Mouse (Mus musculus): Measurements from ENCODE around the gene Olfr617. TPM values are rescaled to one million over a fixed set of nuclear protein-coding genes. Genes with fewer than 3 reads are reported as not detected.

Olfr617 gene
- polyA plus RNA-seq, 1 experiment from 2014 or later, result not detected

Small RNAs within 50 kb of the gene (microRNA-seq; reads per million reads assigned to microRNA genes)
- not detected for gene Gm26506

Other genes starting within 250 kb of the Olfr617 start
- not detected in 2 replicates for gene Olfr598, start 249.5 kb upstream of the Olfr617 start, polyA plus RNA-seq (2015; fragmentation: Nextera tagmentation; extraction: Ambion mirVana)
- not detected in 2 replicates for gene Olfr599, start 237.1 kb upstream of the Olfr617 start, polyA plus RNA-seq (2015; fragmentation: Nextera tagmentation; extraction: Ambion mirVana)
- not detected in 2 replicates for gene Olfr600, start 223.4 kb upstream of the Olfr617 start, polyA plus RNA-seq (2015; fragmentation: Nextera tagmentation; extraction: Ambion mirVana)
- gene Olfr601, start 210.4 kb upstream of the Olfr617 start, polyA plus RNA-seq (2015; fragmentation: Nextera tagmentation; extraction: Ambion mirVana), result not detected in 2 replicates
- gene Olfr603, start 186.9 kb upstream of the Olfr617 start, polyA plus RNA-seq (2015; fragmentation: Nextera tagmentation; extraction: Ambion mirVana), result not detected in 2 replicates
- gene Usp17lc, start 158.0 kb upstream of the Olfr617 start, polyA plus RNA-seq (2015; fragmentation: Nextera tagmentation; extraction: Ambion mirVana), result not detected in 2 replicates
- not detected in 2 replicates for gene Olfr605, start 127.6 kb upstream of the Olfr617 start, polyA plus RNA-seq (2015; fragmentation: Nextera tagmentation; extraction: Ambion mirVana)
- not detected in 2 replicates for gene Olfr606, start 124.0 kb upstream of the Olfr617 start, polyA plus RNA-seq (2015; fragmentation: Nextera tagmentation; extraction: Ambion mirVana)
- not detected in 2 replicates for gene Olfr607, start 108.9 kb upstream of the Olfr617 start, polyA plus RNA-seq (2015; fragmentation: Nextera tagmentation; extraction: Ambion mirVana)
- gene Olfr608, start 103.2 kb upstream of the Olfr617 start, polyA plus RNA-seq (2015; fragmentation: Nextera tagmentation; extraction: Ambion mirVana), result not detected in 2 replicates
- gene Olfr609, start 75.0 kb upstream of the Olfr617 start, polyA plus RNA-seq (2015; fragmentation: Nextera tagmentation; extraction: Ambion mirVana), result not detected in 2 replicates
- not detected in 2 replicates for gene Olfr610, start 60.9 kb upstream of the Olfr617 start, polyA plus RNA-seq (2015; fragmentation: Nextera tagmentation; extraction: Ambion mirVana)
- not detected in 2 replicates for gene Olfr611, start 52.2 kb upstream of the Olfr617 start, polyA plus RNA-seq (2015; fragmentation: Nextera tagmentation; extraction: Ambion mirVana)
- gene Olfr612, start 30.3 kb upstream of the Olfr617 start, polyA plus RNA-seq (2015; fragmentation: Nextera tagmentation; extraction: Ambion mirVana), result not detected in 2 replicates
- not detected in 2 replicates for gene Olfr613, start 25.0 kb upstream of the Olfr617 start, polyA plus RNA-seq (2015; fragmentation: Nextera tagmentation; extraction: Ambion mirVana)
- not detected in 2 replicates for gene Olfr615, start 17.0 kb upstream of the Olfr617 start, polyA plus RNA-seq (2015; fragmentation: Nextera tagmentation; extraction: Ambion mirVana)
- gene Olfr616, start 3.9 kb upstream of the Olfr617 start, polyA plus RNA-seq (2015; fragmentation: Nextera tagmentation; extraction: Ambion mirVana), result not detected in 2 replicates
- gene Olfr618, start 17.0 kb downstream of the Olfr617 start, polyA plus RNA-seq (2015; fragmentation: Nextera tagmentation; extraction: Ambion mirVana), result not detected in 2 replicates
- not detected in 2 replicates for gene Olfr619, start 27.5 kb downstream of the Olfr617 start, polyA plus RNA-seq (2015; fragmentation: Nextera tagmentation; extraction: Ambion mirVana)
- gene Olfr620, start 39.5 kb downstream of the Olfr617 start, polyA plus RNA-seq (2015; fragmentation: Nextera tagmentation; extraction: Ambion mirVana), result not detected in 2 replicates
- not detected in 2 replicates for gene Olfr622, start 69.6 kb downstream of the Olfr617 start, polyA plus RNA-seq (2015; fragmentation: Nextera tagmentation; extraction: Ambion mirVana)
- gene Olfr623, start 90.6 kb downstream of the Olfr617 start, polyA plus RNA-seq (2015; fragmentation: Nextera tagmentation; extraction: Ambion mirVana), result not detected in 2 replicates
- not detected in 2 replicates for gene Olfr624, start 98.1 kb downstream of the Olfr617 start, polyA plus RNA-seq (2015; fragmentation: Nextera tagmentation; extraction: Ambion mirVana)
- gene Olfr625-ps1, start 109.7 kb downstream of the Olfr617 start, polyA plus RNA-seq (2015; fragmentation: Nextera tagmentation; extraction: Ambion mirVana), result not detected in 2 replicates
- gene Olfr243, start 141.6 kb downstream of the Olfr617 start, polyA plus RNA-seq (2015; fragmentation: Nextera tagmentation; extraction: Ambion mirVana), result not detected in 2 replicates
- gene Olfr628, start 157.3 kb downstream of the Olfr617 start, polyA plus RNA-seq (2015; fragmentation: Nextera tagmentation; extraction: Ambion mirVana), result not detected in 2 replicates
- not detected in 2 replicates for gene Olfr629, start 171.9 kb downstream of the Olfr617 start, polyA plus RNA-seq (2015; fragmentation: Nextera tagmentation; extraction: Ambion mirVana)
- not detected in 2 replicates for gene Olfr630, start 184.3 kb downstream of the Olfr617 start, polyA plus RNA-seq (2015; fragmentation: Nextera tagmentation; extraction: Ambion mirVana)
- not detected in 2 replicates for gene Olfr69, start 198.5 kb downstream of the Olfr617 start, polyA plus RNA-seq (2015; fragmentation: Nextera tagmentation; extraction: Ambion mirVana)
- not detected in 2 replicates for gene Olfr68, start 206.6 kb downstream of the Olfr617 start, polyA plus RNA-seq (2015; fragmentation: Nextera tagmentation; extraction: Ambion mirVana)
- gene Olfr67, start 218.8 kb downstream of the Olfr617 start, polyA plus RNA-seq (2015; fragmentation: Nextera tagmentation; extraction: Ambion mirVana), result not detected in 2 replicates
- 1,171 and 1,472 TPM in 2 replicates for gene Hbb-bt, start 240.9 kb downstream of the Olfr617 start, polyA plus RNA-seq (2015; fragmentation: Nextera tagmentation; extraction: Ambion mirVana)

Data from forebrain, embryonic 16.5 days (tissue).